Mouse (Mus musculus) liver, adult 2 months (tissue): ENCODE results near the gene Pex12.

Experiments used
- CTCF ChIP-seq: fragments of 200-500 bp; IDR thresholded peaks from 2 replicates; pipeline ENCODE4 v1.5.1; 2011; ENCODE audit warnings: low read depth, low read length, control low read depth
- POLR2A ChIP-seq: fragments of 200-500 bp; IDR thresholded peaks from 2 replicates; pipeline ENCODE4 v1.6.1; 2011; ENCODE audit warnings: low read length, control low read depth; ENCODE audit not compliant: insufficient read depth; ENCODE audit errors: extremely low read depth

DNA sequence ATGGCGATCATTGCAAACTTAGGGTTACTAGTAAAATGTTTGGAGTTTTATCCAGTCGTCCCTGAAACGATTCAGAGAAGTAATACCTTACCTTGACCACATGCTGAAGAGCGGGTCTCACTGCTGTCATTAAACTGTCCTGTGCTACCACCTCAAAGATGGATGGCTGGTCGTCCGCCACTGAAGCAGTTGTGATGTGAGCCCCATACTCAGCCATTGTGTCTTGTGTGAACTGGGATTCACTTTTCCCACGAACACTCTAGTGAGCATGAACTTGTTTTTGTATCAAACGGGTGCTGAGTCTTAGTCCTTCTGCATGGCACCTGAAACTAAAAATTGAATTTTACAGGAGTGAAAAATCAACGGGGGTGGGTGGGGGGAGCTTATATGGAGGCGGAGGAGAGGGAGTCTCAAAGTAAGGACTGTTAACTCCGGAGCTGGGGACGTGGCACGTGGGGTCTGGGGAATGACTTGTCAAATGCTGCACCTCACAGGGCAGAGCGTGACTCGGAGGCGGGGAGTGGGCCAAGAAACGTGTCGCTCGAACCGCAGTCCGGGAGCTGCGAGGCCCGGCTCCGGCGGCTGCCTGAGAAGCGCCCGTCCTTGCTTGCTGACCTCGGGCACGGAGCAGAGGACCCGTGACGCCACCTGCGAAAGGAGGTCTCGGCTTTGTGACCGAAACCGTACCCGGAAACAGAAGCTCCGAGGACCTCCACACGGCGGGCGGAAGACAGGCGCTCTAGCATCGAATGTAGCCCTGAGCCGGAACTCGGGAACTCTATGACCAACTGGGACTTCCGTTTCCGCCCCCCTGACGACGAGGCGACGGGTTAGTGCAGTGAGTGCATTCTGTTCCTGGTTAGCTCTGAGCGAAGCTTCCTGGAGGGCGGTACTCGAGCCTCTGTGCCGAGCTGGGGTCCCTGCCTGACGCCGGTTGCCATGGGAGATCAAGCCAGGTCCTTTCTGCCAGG, 3.9 kb downstream of the Pex12 start, which contains the start of gene Ap2b1:
- TF ChIP-seq CTCF (no peak), POLR2A (peak; percentile 53; the same call in 1 of the 2 replicates)
